Mouse (Mus musculus) testis, adult 2 months (tissue): ENCODE results near the gene Zbtb7a. TPM values are rescaled to one million over a fixed set of nuclear protein-coding genes. Genes with fewer than 3 reads are reported as not detected.

Experiments
- H3K27ac ChIP-seq: fragments of 200-500 bp; 2 replicates; pipeline ENCODE4 v1.5.1; 2012; ENCODE audit warnings: low read depth, low read length; ENCODE audit not compliant: control insufficient read depth, insufficient read depth
- H3K27me3 ChIP-seq: fragments of 200-500 bp; 2 replicates; pipeline ENCODE4 v1.6.1; 2012; ENCODE audit warnings: mild to moderate bottlenecking, low read length, moderate library complexity; ENCODE audit not compliant: control insufficient read depth, insufficient read depth
- H3K36me3 ChIP-seq: fragments of 200-500 bp; 2 replicates; pipeline ENCODE4 v1.6.1; 2012; ENCODE audit warnings: mild to moderate bottlenecking, low read length; ENCODE audit not compliant: control insufficient read depth, insufficient read depth
- H3K4me1 ChIP-seq: fragments of 200-500 bp; 2 replicates; pipeline ENCODE4 v1.6.1; 2012; ENCODE audit warnings: low read length; ENCODE audit not compliant: control insufficient read depth, insufficient read depth
- H3K4me3 ChIP-seq: fragments of 200-500 bp; 2 replicates; pipeline ENCODE4 v1.5.1; 2012; ENCODE audit warnings: low read depth, mild to moderate bottlenecking, low read length, moderate library complexity, mixed read lengths; ENCODE audit not compliant: control insufficient read depth
- CTCF ChIP-seq: fragments of 200-500 bp; IDR thresholded peaks from 2 replicates; pipeline ENCODE4 v1.5.1; 2012; ENCODE audit warnings: low read depth, mild to moderate bottlenecking, inconsistent platforms, low read length, moderate library complexity; ENCODE audit not compliant: control insufficient read depth, insufficient read depth, insufficient replicate concordance
- POLR2A ChIP-seq: fragments of 200-500 bp; IDR thresholded peaks from 2 replicates; pipeline ENCODE4 v1.6.1; 2012; ENCODE audit warnings: low read depth, mild to moderate bottlenecking, inconsistent platforms, low read length, moderate library complexity; ENCODE audit not compliant: control insufficient read depth
- polyA plus RNA-seq: library from polyadenylated mRNA; depleted of rRNA; stranded (reverse); fragments of >200 nt; gene quantifications from 2 replicates; pipeline ENCODE4 v1.2.3, GENCODE M21; 2012

Zbtb7a gene
- polyA plus RNA-seq, 1 experiment = 5.6 TPM

GRCm38 (mm10) chr10:81195300-81195699 is 60.3 kb downstream of the Zbtb7a start:
- no peak for TF ChIP-seq CTCF
- TF ChIP-seq POLR2A = no peak; the same call in 1 of the 2 replicates
- peak overlapping the region; percentile 88 for H3K4me3 ChIP-seq
- H3K27me3 ChIP-seq = no peaks in the 10 kb centered on the region
- H3K27ac ChIP-seq = peak overlapping the region; percentile 34
- no peaks in the 10 kb centered on the region for H3K36me3 ChIP-seq
- peaks cover 37% of the 10 kb centered on the region for H3K4me1 ChIP-seq

GRCm38 (mm10) chr10:81196470-81197065 is 61.5 kb downstream of the Zbtb7a start:
- H3K4me1 ChIP-seq = peaks cover 26% of the 10 kb centered on the region
- peak overlapping the region; percentile 88 for H3K4me3 ChIP-seq
- no peaks in the 10 kb centered on the region for H3K36me3 ChIP-seq
- no peaks in the 10 kb centered on the region for H3K27me3 ChIP-seq
- H3K27ac ChIP-seq = no peak overlapping the region
- no peak for TF ChIP-seq POLR2A
- no peak for TF ChIP-seq CTCF

- Histone ChIP-seq H3K4me1 (peaks cover 20% of the 10 kb centered on the region), H3K27ac (no peak overlapping the region), H3K36me3 (no peaks in the 10 kb centered on the region), H3K27me3 (no peaks in the 10 kb centered on the region), H3K4me3 (no peak overlapping the region)
- no peak for TF ChIP-seq CTCF
- no peak for TF ChIP-seq POLR2A
Observed at GRCm38 (mm10) chr10:81197305-81197704, 62.3 kb downstream of the Zbtb7a start.

GRCm38 (mm10) chr10:81198230-81198629 is 63.2 kb downstream of the Zbtb7a start:
- Histone ChIP-seq H3K27me3 (no peaks in the 10 kb centered on the region), H3K4me3 (no peak overlapping the region), H3K36me3 (no peaks in the 10 kb centered on the region), H3K27ac (no peak overlapping the region), H3K4me1 (peaks cover 16% of the 10 kb centered on the region)
- no peak for TF ChIP-seq POLR2A
- 0 out of 2 replicates have a peak, but pooled peaks have one; percentile 17 for TF ChIP-seq CTCF

- no peak for TF ChIP-seq CTCF
- TF ChIP-seq POLR2A = no peak
- no peaks in the 10 kb centered on the region for H3K36me3 ChIP-seq
- no peak overlapping the region for H3K4me3 ChIP-seq
- no peaks in the 10 kb centered on the region for H3K27me3 ChIP-seq
- no peak overlapping the region for H3K27ac ChIP-seq
- peaks cover 12% of the 10 kb centered on the region for H3K4me1 ChIP-seq
Observed at GRCm38 (mm10) chr10:81198990-81199389, 64.0 kb downstream of the Zbtb7a start.

GRCm38 (mm10) chr10:81200141-81200540 is 65.1 kb downstream of the Zbtb7a start:
- no peak for TF ChIP-seq POLR2A
- TF ChIP-seq CTCF = no peak
- H3K4me1 ChIP-seq = peaks cover 5% of the 10 kb centered on the region
- no peaks in the 10 kb centered on the region for H3K36me3 ChIP-seq
- H3K27ac ChIP-seq = no peak overlapping the region
- no peaks in the 10 kb centered on the region for H3K27me3 ChIP-seq
- H3K4me3 ChIP-seq = no peak overlapping the region

GRCm38 (mm10) chr10:81200605-81201287 is 65.7 kb downstream of the Zbtb7a start:
- no peaks in the 10 kb centered on the region for H3K36me3 ChIP-seq
- TF ChIP-seq POLR2A (no peak), CTCF (no peak)
- H3K27ac ChIP-seq = no peak overlapping the region
- peaks cover 2% of the 10 kb centered on the region; the same call in 1 of the 2 replicates for H3K4me1 ChIP-seq
- H3K4me3 ChIP-seq = no peak overlapping the region
- no peaks in the 10 kb centered on the region for H3K27me3 ChIP-seq
